Mouse (Mus musculus): ENCODE measurements at regions not wholly inside any gene's neighbourhood (a gene's known extent, or its start where the extent isn't known, plus 50 kb on each side); places are given as distances from the start of the nearest gene placed in this dataset.

GRCm38 (mm10) chr12:32486729-32487128, 108.2 kb downstream of the Ccdc71l start:
- no peak overlapping the region for H3K4me3 ChIP-seq (ENCODE audit: insufficient read depth, low read length)
- TF ChIP-seq POLR2A (IDR thresholded peaks at IDR 0.05; ENCODE audit: low read depth, low read length) (no peak), CTCF (IDR thresholded peaks at IDR 0.05; ENCODE audit: borderline replicate concordance, insufficient read depth, low read length) (no peak)
- no peaks in the 10 kb centered on the region for H3K4me1 ChIP-seq (ENCODE audit: control insufficient read depth, insufficient read depth, low read length)
- no peak overlapping the region for H3K27ac ChIP-seq (ENCODE audit: insufficient read depth, low read length)

- no peak for TF ChIP-seq CTCF (IDR thresholded peaks at IDR 0.05; ENCODE audit: borderline replicate concordance, insufficient read depth, low read length)
- TF ChIP-seq POLR2A (IDR thresholded peaks at IDR 0.05; ENCODE audit: low read depth, low read length): no peak
- Histone ChIP-seq H3K27ac (ENCODE audit: insufficient read depth, low read length) (no peak overlapping the region), H3K4me1 (ENCODE audit: control insufficient read depth, insufficient read depth, low read length) (no peaks in the 10 kb centered on the region), H3K4me3 (ENCODE audit: insufficient read depth, low read length) (no peak overlapping the region)
Measured at GRCm38 (mm10) chr12:32487883-32488577, 109.5 kb downstream of the Ccdc71l start.

GRCm38 (mm10) chr12:32488578-32488892, 110.0 kb downstream of the Ccdc71l start:
- no peak overlapping the region for H3K27ac ChIP-seq (ENCODE audit: insufficient read depth, low read length)
- no peak for TF ChIP-seq CTCF (IDR thresholded peaks at IDR 0.05; ENCODE audit: borderline replicate concordance, insufficient read depth, low read length)
- TF ChIP-seq POLR2A (IDR thresholded peaks at IDR 0.05; ENCODE audit: low read depth, low read length): no peak
- no peak overlapping the region for H3K4me3 ChIP-seq (ENCODE audit: insufficient read depth, low read length)
- H3K4me1 ChIP-seq (ENCODE audit: control insufficient read depth, insufficient read depth, low read length): no peaks in the 10 kb centered on the region

- no peak overlapping the region for H3K27ac ChIP-seq (ENCODE audit: insufficient read depth, low read length)
- TF ChIP-seq CTCF (IDR thresholded peaks at IDR 0.05; ENCODE audit: borderline replicate concordance, insufficient read depth, low read length) (no peak), POLR2A (IDR thresholded peaks at IDR 0.05; ENCODE audit: low read depth, low read length) (no peak)
- no peak overlapping the region for H3K4me3 ChIP-seq (ENCODE audit: insufficient read depth, low read length)
- no peaks in the 10 kb centered on the region for H3K4me1 ChIP-seq (ENCODE audit: control insufficient read depth, insufficient read depth, low read length)
Measured at GRCm38 (mm10) chr12:32489415-32490139, 111.1 kb downstream of the Ccdc71l start.

- Histone ChIP-seq H3K4me1 (ENCODE audit: control insufficient read depth, insufficient read depth, low read length) (no peaks in the 10 kb centered on the region), H3K4me3 (ENCODE audit: insufficient read depth, low read length) (no peak overlapping the region), H3K27ac (ENCODE audit: insufficient read depth, low read length) (no peak overlapping the region)
- TF ChIP-seq CTCF (IDR thresholded peaks at IDR 0.05; ENCODE audit: borderline replicate concordance, insufficient read depth, low read length) (no peak), POLR2A (IDR thresholded peaks at IDR 0.05; ENCODE audit: low read depth, low read length) (no peak)
Measured at GRCm38 (mm10) chr12:32504196-32504595, 125.7 kb downstream of the Ccdc71l start.

GRCm38 (mm10) chr12:32508671-32509070, 130.2 kb downstream of the Ccdc71l start:
- Histone ChIP-seq H3K4me1 (ENCODE audit: control insufficient read depth, insufficient read depth, low read length) (no peaks in the 10 kb centered on the region), H3K4me3 (ENCODE audit: insufficient read depth, low read length) (no peak overlapping the region)
- TF ChIP-seq CTCF (IDR thresholded peaks at IDR 0.05; ENCODE audit: borderline replicate concordance, insufficient read depth, low read length): no peak

GRCm38 (mm10) chr12:32525586-32525985, 147.1 kb downstream of the Ccdc71l start:
- H3K4me3 ChIP-seq (ENCODE audit: insufficient read depth, low read length): no peak overlapping the region
- no peaks in the 10 kb centered on the region for H3K4me1 ChIP-seq (ENCODE audit: control insufficient read depth, insufficient read depth, low read length)
- no peak for TF ChIP-seq POLR2A (IDR thresholded peaks at IDR 0.05; ENCODE audit: low read depth, low read length)
- no peak for TF ChIP-seq CTCF (IDR thresholded peaks at IDR 0.05; ENCODE audit: borderline replicate concordance, insufficient read depth, low read length)
- no peak overlapping the region for H3K27ac ChIP-seq (ENCODE audit: insufficient read depth, low read length)

More at GRCm38 (mm10) chr12:32508671-32509070, 130.2 kb downstream of the Ccdc71l start:
- no peak overlapping the region for H3K27ac ChIP-seq (ENCODE audit: insufficient read depth, low read length)

GRCm38 (mm10) chr12:32531216-32531615, 152.7 kb downstream of the Ccdc71l start:
- no peak overlapping the region for H3K4me3 ChIP-seq (ENCODE audit: insufficient read depth, low read length)
- TF ChIP-seq CTCF (IDR thresholded peaks at IDR 0.05; ENCODE audit: borderline replicate concordance, insufficient read depth, low read length) (no peak), POLR2A (IDR thresholded peaks at IDR 0.05; ENCODE audit: low read depth, low read length) (no peak)
- no peaks in the 10 kb centered on the region for H3K4me1 ChIP-seq (ENCODE audit: control insufficient read depth, insufficient read depth, low read length)
- H3K27ac ChIP-seq (ENCODE audit: insufficient read depth, low read length): no peak overlapping the region

- Histone ChIP-seq H3K4me1 (ENCODE audit: control insufficient read depth, insufficient read depth, low read length) (no peaks in the 10 kb centered on the region), H3K27ac (ENCODE audit: insufficient read depth, low read length) (no peak overlapping the region), H3K4me3 (ENCODE audit: insufficient read depth, low read length) (no peak overlapping the region)
- TF ChIP-seq POLR2A (IDR thresholded peaks at IDR 0.05; ENCODE audit: low read depth, low read length) (no peak), CTCF (IDR thresholded peaks at IDR 0.05; ENCODE audit: borderline replicate concordance, insufficient read depth, low read length) (no peak)
Measured at GRCm38 (mm10) chr12:32533641-32534040, 155.1 kb downstream of the Ccdc71l start.

GRCm38 (mm10) chr12:32545466-32545865, 167.0 kb downstream of the Ccdc71l start:
- Histone ChIP-seq H3K4me3 (ENCODE audit: insufficient read depth, low read length) (no peak overlapping the region), H3K4me1 (ENCODE audit: control insufficient read depth, insufficient read depth, low read length) (no peaks in the 10 kb centered on the region), H3K27ac (ENCODE audit: insufficient read depth, low read length) (no peak overlapping the region)
- TF ChIP-seq POLR2A (IDR thresholded peaks at IDR 0.05; ENCODE audit: low read depth, low read length) (no peak), CTCF (IDR thresholded peaks at IDR 0.05; ENCODE audit: borderline replicate concordance, insufficient read depth, low read length) (no peak)
